Mouse (Mus musculus) liver, adult 2 months (tissue): ENCODE data around the gene Ehf. TPM values are rescaled to one million over a fixed set of nuclear protein-coding genes. Genes with fewer than 3 reads are reported as not detected.

Source experiments
- DNase-seq: peaks from one replicate; pipeline ENCODE4 v3.0.0-alpha.2; 2011; ENCODE audit warnings: low read depth, low spot score; ENCODE audit errors: extremely low read depth
- H3K27ac ChIP-seq: fragments of 200-500 bp; replicated peaks from 2 replicates; pipeline ENCODE4 v1.5.1; 2012; ENCODE audit warnings: low read depth, mild to moderate bottlenecking, control low read depth, inconsistent platforms, low read length; ENCODE audit not compliant: insufficient read depth
- H3K27me3 ChIP-seq: fragments of 200-500 bp; 2 replicates; pipeline ENCODE4 v1.6.1; 2012; ENCODE audit warnings: mild to moderate bottlenecking, moderate library complexity, low read length, inconsistent platforms; ENCODE audit not compliant: control insufficient read depth, insufficient read depth
- H3K36me3 ChIP-seq: fragments of 200-500 bp; 2 replicates; pipeline ENCODE4 v1.6.1; 2012; ENCODE audit warnings: low read length, inconsistent platforms; ENCODE audit not compliant: control insufficient read depth, insufficient read depth
- H3K4me1 ChIP-seq: fragments of 200-500 bp; 2 replicates; pipeline ENCODE4 v1.6.1; 2011; ENCODE audit warnings: low read length; ENCODE audit not compliant: control insufficient read depth, insufficient read depth
- H3K4me3 ChIP-seq: fragments of 200-500 bp; 2 replicates; pipeline ENCODE4 v1.5.1; 2011; ENCODE audit warnings: low read depth, mild to moderate bottlenecking, control low read depth, low read length, moderate library complexity; ENCODE audit not compliant: insufficient read depth
- H3K79me2 ChIP-seq: fragments of 200-500 bp; 2 replicates; pipeline ENCODE4 v1.6.1; 2012; ENCODE audit warnings: inconsistent platforms, mild to moderate bottlenecking, low read length, moderate library complexity; ENCODE audit not compliant: control insufficient read depth, insufficient read depth
- H3K9ac ChIP-seq: fragments of 200-500 bp; 2 replicates; pipeline ENCODE4 v1.6.1; 2012; ENCODE audit warnings: low read depth, mild to moderate bottlenecking, control low read depth, inconsistent platforms, low read length
- CTCF ChIP-seq: fragments of 200-500 bp; IDR thresholded peaks from 2 replicates; pipeline ENCODE4 v1.5.1; 2011; ENCODE audit warnings: low read depth, low read length, control low read depth
- POLR2A ChIP-seq: fragments of 200-500 bp; IDR thresholded peaks from 2 replicates; pipeline ENCODE4 v1.6.1; 2011; ENCODE audit warnings: low read length, control low read depth; ENCODE audit not compliant: insufficient read depth; ENCODE audit errors: extremely low read depth
- WGBS: fragments of 180-500 bp; shearing (Covaris S2); methylation state at CpG from one replicate; pipeline ENCODE4 v1.1.7; 2018; 5-methylcytosine and 5-hydroxymethylcytosine counted together
- polyA plus RNA-seq: library from polyadenylated mRNA; depleted of rRNA; stranded (reverse); fragments of >200 nt; gene quantifications from 2 replicates; pipeline ENCODE4 v1.2.3, GENCODE M21; 2012
- total RNA-seq: library from RNA; depleted of rRNA; stranded (reverse); fragments of >200 nt; gene quantifications from 2 replicates; pipeline ENCODE4 v1.2.3, GENCODE M21; 2014

Ehf gene
- total and polyA plus RNA-seq, 2 experiments: 0.49 to 0.74 TPM

GRCm38 (mm10) chr2:103338706-103339105, 35.6 kb upstream of the Ehf start:
- Histone ChIP-seq H3K27ac (no peak overlapping the region), H3K4me1 (no peaks in the 10 kb centered on the region), H3K4me3 (no peak overlapping the region), H3K79me2 (no peaks in the 10 kb centered on the region), H3K27me3 (no peaks in the 10 kb centered on the region), H3K9ac (no peak overlapping the region), H3K36me3 (no peaks in the 10 kb centered on the region)
- WGBS: 91% methylated on average over 6 of the region's 6 CpGs
- TF ChIP-seq POLR2A: no peak
- no peak for TF ChIP-seq CTCF
- DNase-seq: no peak

GRCm38 (mm10) chr2:103337370-103337769, 34.3 kb upstream of the Ehf start:
- Histone ChIP-seq H3K27ac (no peak overlapping the region), H3K36me3 (no peaks in the 10 kb centered on the region), H3K9ac (no peak overlapping the region), H3K4me1 (no peaks in the 10 kb centered on the region), H3K4me3 (no peak overlapping the region), H3K79me2 (no peaks in the 10 kb centered on the region), H3K27me3 (no peaks in the 10 kb centered on the region)
- no peak for DNase-seq
- TF ChIP-seq POLR2A (no peak), CTCF (no peak)
- 88% methylated on average over 3 of the region's 3 CpGs for WGBS

GRCm38 (mm10) chr2:103336621-103337020, 33.5 kb upstream of the Ehf start:
- Histone ChIP-seq H3K27ac (no peak overlapping the region), H3K9ac (no peak overlapping the region), H3K79me2 (no peaks in the 10 kb centered on the region), H3K4me3 (no peak overlapping the region), H3K27me3 (no peaks in the 10 kb centered on the region), H3K36me3 (no peaks in the 10 kb centered on the region), H3K4me1 (no peaks in the 10 kb centered on the region)
- no peak for DNase-seq
- no peak for TF ChIP-seq CTCF
- TF ChIP-seq POLR2A: no peak
- WGBS: 53% methylated on average over 11 of the region's 11 CpGs

GRCm38 (mm10) chr2:103336000-103336399, 32.9 kb upstream of the Ehf start:
- Histone ChIP-seq H3K4me1 (no peaks in the 10 kb centered on the region), H3K9ac (no peak overlapping the region), H3K36me3 (no peaks in the 10 kb centered on the region), H3K79me2 (no peaks in the 10 kb centered on the region), H3K27me3 (no peaks in the 10 kb centered on the region), H3K4me3 (no peak overlapping the region), H3K27ac (no peak overlapping the region)
- WGBS: 68% methylated on average over 3 of the region's 3 CpGs
- TF ChIP-seq CTCF (no peak), POLR2A (no peak)
- DNase-seq: no peak

- no peak for TF ChIP-seq CTCF
- TF ChIP-seq POLR2A: no peak
- Histone ChIP-seq H3K4me3 (no peak overlapping the region), H3K9ac (no peak overlapping the region), H3K4me1 (no peaks in the 10 kb centered on the region), H3K36me3 (no peaks in the 10 kb centered on the region), H3K27me3 (no peaks in the 10 kb centered on the region), H3K27ac (no peak overlapping the region), H3K79me2 (no peaks in the 10 kb centered on the region)
- WGBS: 76% methylated on average over 3 of the region's 3 CpGs
- no peak for DNase-seq
Observed at GRCm38 (mm10) chr2:103331666-103332191, 28.7 kb upstream of the Ehf start.

GRCm38 (mm10) chr2:103328731-103329130, 25.7 kb upstream of the Ehf start:
- WGBS: 75% methylated on average over 4 of the region's 4 CpGs
- TF ChIP-seq POLR2A: no peak
- no peak for TF ChIP-seq CTCF
- DNase-seq: no peak
- Histone ChIP-seq H3K4me1 (no peaks in the 10 kb centered on the region), H3K9ac (no peak overlapping the region), H3K4me3 (no peak overlapping the region), H3K36me3 (no peaks in the 10 kb centered on the region), H3K27me3 (no peaks in the 10 kb centered on the region), H3K27ac (no peak overlapping the region), H3K79me2 (no peaks in the 10 kb centered on the region)
